Mouse (Mus musculus) megakaryocyte, adult 5-6 weeks (primary cell): ENCODE results near the gene Csf3. TPM values are rescaled to one million over a fixed set of nuclear protein-coding genes. Genes with fewer than 3 reads are reported as not detected.

Experiments used
- ATAC-seq: 2 replicates; pipeline ENCODE4 v1.8.0; 2016; ENCODE audit warnings: mild to moderate bottlenecking, inconsistent platforms; ENCODE audit not compliant: poor library complexity, severe bottlenecking
- total RNA-seq, 2 experiments: library from RNA; stranded (forward) in 1 of 2; stranded (reverse) in 1 of 2; fragments of 153-499, 151-499 nt in 1 of 2; fragments of 221-1000, 200-1000 nt in 1 of 2; gene quantifications; 2 replicates each; pipeline versions ENCODE4 v1.2.3 to v1.2.4; 2015 to 2017

Csf3 gene
- total RNA-seq, 2 experiments from 2014 or later = not detected

GRCm38 (mm10) chr11:98746855-98747693 lies 46.0 kb downstream of the Csf3 start:
- ATAC-seq = peak; percentile 53

- ATAC-seq = no peak
Measured at GRCm38 (mm10) chr11:98747804-98748505, 46.9 kb downstream of the Csf3 start.

- ATAC-seq = no peak
Measured at GRCm38 (mm10) chr11:98748506-98749416, 47.7 kb downstream of the Csf3 start.

- ATAC-seq = no peak
Measured at GRCm38 (mm10) chr11:98749716-98750115, 48.7 kb downstream of the Csf3 start.

- ATAC-seq = no peak
Measured at GRCm38 (mm10) chr11:98750351-98751201, 49.5 kb downstream of the Csf3 start.

- ATAC-seq = no peak
Measured at GRCm38 (mm10) chr11:98751221-98751782, 50.2 kb downstream of the Csf3 start.

GRCm38 (mm10) chr11:98752562-98753140 lies 51.6 kb downstream of the Csf3 start:
- no peak for ATAC-seq

Other genes starting within 250 kb of the Csf3 start
- gene Ikzf3, start 155.2 kb upstream of the Csf3 start, total RNA-seq (2015) = 6.0 and 9.9 TPM in 2 replicates
- 6.6 and 11.0 TPM in 2 replicates for gene Ikzf3, start 155.2 kb upstream of the Csf3 start, total RNA-seq (2017)
- 0.34 and 5.4 TPM in 2 replicates for gene Zpbp2, start 150.2 kb upstream of the Csf3 start, total RNA-seq (2015)
- gene Zpbp2, start 150.2 kb upstream of the Csf3 start, total RNA-seq (2017) = 0.81 TPM in 1 of 2 replicates, not detected in the other
- gene Ormdl3, start 113.9 kb upstream of the Csf3 start, total RNA-seq (2015) = 5.1 and 7.8 TPM in 2 replicates
- gene Ormdl3, start 113.9 kb upstream of the Csf3 start, total RNA-seq (2017) = 6.3 and 8.8 TPM in 2 replicates
- not detected in 2 replicates for gene Lrrc3c, start 103.0 kb upstream of the Csf3 start, total RNA-seq (2015)
- not detected in 2 replicates for gene Lrrc3c, start 103.0 kb upstream of the Csf3 start, total RNA-seq (2017)
- gene Gm12355, start 75.6 kb upstream of the Csf3 start, total RNA-seq (2015) = 5.5 and 7.0 TPM in 2 replicates
- 1.8 and 3.3 TPM in 2 replicates for gene Gm12355, start 75.6 kb upstream of the Csf3 start, total RNA-seq (2017)
- not detected in 2 replicates for gene Gsdma3, start 74.9 kb upstream of the Csf3 start, total RNA-seq (2015)
- not detected in 2 replicates for gene Gsdma3, start 74.9 kb upstream of the Csf3 start, total RNA-seq (2017)
- gene Gsdma2, start 54.5 kb upstream of the Csf3 start, total RNA-seq (2015) = not detected in 2 replicates
- not detected in 2 replicates for gene Gsdma2, start 54.5 kb upstream of the Csf3 start, total RNA-seq (2017)
- 0.25 TPM in 1 of 2 replicates, not detected in the other for gene Gsdma, start 36.9 kb upstream of the Csf3 start, total RNA-seq (2015)
- not detected in 2 replicates for gene Gsdma, start 36.9 kb upstream of the Csf3 start, total RNA-seq (2017)
- 21.7 and 22.6 TPM in 2 replicates for gene Psmd3, start 18.7 kb upstream of the Csf3 start, total RNA-seq (2015)
- gene Psmd3, start 18.7 kb upstream of the Csf3 start, total RNA-seq (2017) = 34.6 and 43.1 TPM in 2 replicates
- gene Med24, start 28.2 kb downstream of the Csf3 start, total RNA-seq (2015) = 17.9 and 21.5 TPM in 2 replicates
- gene Med24, start 28.2 kb downstream of the Csf3 start, total RNA-seq (2017) = 22.6 and 31.3 TPM in 2 replicates
- 10.0 and 11.6 TPM in 2 replicates for gene Thra, start 39.4 kb downstream of the Csf3 start, total RNA-seq (2015)
- 8.0 and 9.0 TPM in 2 replicates for gene Thra, start 39.4 kb downstream of the Csf3 start, total RNA-seq (2017)
- gene Nr1d1, start 74.1 kb downstream of the Csf3 start, total RNA-seq (2015) = 0.11 and 0.25 TPM in 2 replicates
- gene Nr1d1, start 74.1 kb downstream of the Csf3 start, total RNA-seq (2017) = 0.12 and 0.37 TPM in 2 replicates
- 73.7 and 74.9 TPM in 2 replicates for gene Msl1, start 94.3 kb downstream of the Csf3 start, total RNA-seq (2015)
- gene Msl1, start 94.3 kb downstream of the Csf3 start, total RNA-seq (2017) = 111 and 119 TPM in 2 replicates
- 35.6 and 39.9 TPM in 2 replicates for gene Casc3, start 103.6 kb downstream of the Csf3 start, total RNA-seq (2015)
- 32.1 and 33.2 TPM in 2 replicates for gene Casc3, start 103.6 kb downstream of the Csf3 start, total RNA-seq (2017)
- gene Rapgefl1, start 135.5 kb downstream of the Csf3 start, total RNA-seq (2015) = 0.25 and 0.49 TPM in 2 replicates
- 0.51 TPM in 1 of 2 replicates, not detected in the other for gene Rapgefl1, start 135.5 kb downstream of the Csf3 start, total RNA-seq (2017)
- 25.9 and 26.6 TPM in 2 replicates for gene Wipf2, start 162.4 kb downstream of the Csf3 start, total RNA-seq (2015)
- gene Wipf2, start 162.4 kb downstream of the Csf3 start, total RNA-seq (2017) = 4.9 and 7.0 TPM in 2 replicates
- 26.4 and 31.3 TPM in 2 replicates for gene Cdc6, start 206.5 kb downstream of the Csf3 start, total RNA-seq (2015)
- gene Cdc6, start 206.5 kb downstream of the Csf3 start, total RNA-seq (2017) = 26.5 and 27.5 TPM in 2 replicates
- 124 and 125 TPM in 2 replicates for gene Rara, start 226.6 kb downstream of the Csf3 start, total RNA-seq (2015)
- gene Rara, start 226.6 kb downstream of the Csf3 start, total RNA-seq (2017) = 38.8 and 43.3 TPM in 2 replicates